ENCODE assay signal across 23 mouse cellular contexts in genomic region chr14:75751040-75751439, GRCm38 (mm10). TPM values are rescaled to one million over a fixed set of nuclear protein-coding genes. Genes with fewer than 3 reads are reported as not detected.
A peak's percentile ranks its signal among the peaks of the same experiment; 100 is the strongest.
DNase-seq lines count a peak whose midpoint lies in the region; ATAC-seq and TF ChIP-seq lines count a peak whose summit lies in the region.
"Had no signal": no experiment of that assay in that cellular context is flagged by ENCODE, and none has a peak within 500 bp of the region (broad histone marks: within the 10 kb centered on the region; RNA-seq: fewer than 3 reads in every experiment).

No protein-coding gene starts in this region.

- no peak overlapping the region for H3K4me3 ChIP-seq in embryonic facial prominence, embryonic 14.5 days (ENCODE audit: low read depth, low read length)
- H3K4me3 ChIP-seq in embryonic facial prominence, embryonic 10.5 days: no peak overlapping the region
- no peak overlapping the region for H3K4me3 ChIP-seq in liver, postnatal 0 days (ENCODE audit: low read depth, low read length)
- no peak overlapping the region for H3K4me3 ChIP-seq in liver, embryonic 11.5 days (ENCODE audit: low read depth, low read length)
- H3K4me3 ChIP-seq: forebrain, embryonic 12.5 days; hindbrain, embryonic 15.5 days; left cerebral cortex, adult 2 months; limb, embryonic 15.5 days; lung, embryonic 15.5 days; midbrain, embryonic 12.5 days had no signal

- H3K4me1 ChIP-seq in embryonic facial prominence, embryonic 14.5 days (ENCODE audit: control insufficient read depth, insufficient read depth, low read length): peaks cover 10% of the 10 kb centered on the region
- peaks cover 22% of the 10 kb centered on the region for H3K4me1 ChIP-seq in embryonic facial prominence, embryonic 10.5 days
- H3K4me1 ChIP-seq in liver, postnatal 0 days (ENCODE audit: insufficient read depth): peaks cover 31% of the 10 kb centered on the region
- H3K4me1 ChIP-seq in liver, embryonic 11.5 days (replicated peaks; ENCODE audit: control insufficient read depth, insufficient read depth, low read length): peaks cover 43% of the 10 kb centered on the region

- no peak for DNase-seq in embryonic facial prominence, embryonic 14.5 days (ENCODE audit: low spot score)
- no peak for DNase-seq in embryonic facial prominence, embryonic 10.5 days (ENCODE audit: low spot score)
- DNase-seq in liver (peak; percentile 68), adipocyte (ENCODE audit: low spot score) (no peak)
- no peak for DNase-seq in liver, postnatal 0 days
- DNase-seq in liver, embryonic 11.5 days (ENCODE audit: low spot score): no peak
- no peak for DNase-seq in adrenal gland, adult 2 months
- DNase-seq: cerebellum, adult 11-12 months; cerebellum, postnatal 36 days; gastrocnemius, postnatal 14 days; heart, adult 18-20 months; kidney, adult 2 months; kidney, postnatal 10 days; right cerebral cortex, postnatal 14 days; thymus, postnatal 14 days had no signal

- no peak overlapping the region for H3K4me2 ChIP-seq in embryonic facial prominence, embryonic 14.5 days (ENCODE audit: low read depth, low read length)
- H3K4me2 ChIP-seq in liver, postnatal 0 days (ENCODE audit: low read depth, low read length): no peak overlapping the region
- peak overlapping the region; percentile 37 for H3K4me2 ChIP-seq in liver, embryonic 11.5 days
- H3K4me2 ChIP-seq: forebrain, embryonic 12.5 days; hindbrain, embryonic 15.5 days; limb, embryonic 15.5 days; lung, embryonic 15.5 days; midbrain, embryonic 12.5 days had no signal

- H3K27ac ChIP-seq in embryonic facial prominence, embryonic 14.5 days (replicated peaks; ENCODE audit: low read depth, low read length): no peak overlapping the region
- H3K27ac ChIP-seq in embryonic facial prominence, embryonic 10.5 days (replicated peaks): no peak overlapping the region
- H3K27ac ChIP-seq in liver, postnatal 0 days (ENCODE audit: low read depth): no peak overlapping the region
- no peak overlapping the region for H3K27ac ChIP-seq in liver, embryonic 11.5 days (ENCODE audit: low read depth, low read length)
- H3K27ac ChIP-seq: forebrain, embryonic 12.5 days; hindbrain, embryonic 15.5 days; left cerebral cortex, adult 2 months; limb, embryonic 15.5 days; lung, embryonic 15.5 days; macrophage; midbrain, embryonic 12.5 days had no signal

- no peak for TF ChIP-seq EP300 in liver, postnatal 0 days (IDR thresholded peaks at IDR 0.05; ENCODE audit: low read depth)

- no peak for ATAC-seq in embryonic facial prominence, embryonic 14.5 days (ENCODE audit: low read depth)
- ATAC-seq in liver, postnatal 0 days: no peak
- peak; percentile 51 for ATAC-seq in liver, embryonic 11.5 days (replicated peaks; ENCODE audit: low FRiP score)
- peak; percentile 43 for ATAC-seq in megakaryocyte progenitor cell, adult 5-6 weeks (replicated peaks; ENCODE audit: poor library complexity)

- H3K27me3 ChIP-seq in embryonic facial prominence, embryonic 14.5 days (replicated peaks; ENCODE audit: control insufficient read depth, insufficient read depth, low read length): no peaks in the 10 kb centered on the region
- peaks cover 2% of the 10 kb centered on the region; the same call in 1 of the 2 replicates for H3K27me3 ChIP-seq in embryonic facial prominence, embryonic 10.5 days (replicated peaks; ENCODE audit: low read depth, poor library complexity, severe bottlenecking)
- H3K27me3 ChIP-seq in liver, postnatal 0 days (ENCODE audit: insufficient read depth, low read length): no peaks in the 10 kb centered on the region
- no peaks in the 10 kb centered on the region for H3K27me3 ChIP-seq in liver, embryonic 11.5 days (replicated peaks; ENCODE audit: control insufficient read depth, insufficient read depth, low read length)
- H3K27me3 ChIP-seq: forebrain, embryonic 12.5 days; hindbrain, embryonic 15.5 days; limb, embryonic 15.5 days; lung, embryonic 15.5 days; midbrain, embryonic 12.5 days had no signal

- H3K9ac ChIP-seq in embryonic facial prominence, embryonic 14.5 days (ENCODE audit: low read depth, low read length): 0 out of 2 replicates have a peak overlapping the region, but pooled peaks have one; percentile 19
- no peak overlapping the region for H3K9ac ChIP-seq in liver, postnatal 0 days (replicated peaks)
- H3K9ac ChIP-seq in liver, embryonic 11.5 days (ENCODE audit: low read depth, low read length): no peak overlapping the region
- H3K9ac ChIP-seq: forebrain, embryonic 12.5 days; hindbrain, embryonic 15.5 days; limb, embryonic 15.5 days; lung, embryonic 15.5 days; midbrain, embryonic 12.5 days had no signal

- 86% methylated on average over 4 of the region's 4 CpGs for WGBS in embryonic facial prominence, embryonic 14.5 days
- WGBS in embryonic facial prominence, embryonic 10.5 days: 89% methylated on average over 4 of the region's 4 CpGs
- 59% methylated on average over 4 of the region's 4 CpGs for WGBS in liver, postnatal 0 days (ENCODE audit: insufficient replicate concordance)
- 64% methylated on average over 4 of the region's 4 CpGs for WGBS in liver, embryonic 11.5 days

- no peak for TF ChIP-seq CTCF in liver, postnatal 0 days (IDR thresholded peaks at IDR 0.05; ENCODE audit: low read depth)

- H3K9me3 ChIP-seq in embryonic facial prominence, embryonic 14.5 days (ENCODE audit: control insufficient read depth, low read length): no peaks in the 10 kb centered on the region
- H3K9me3 ChIP-seq in embryonic facial prominence, embryonic 10.5 days: no peaks in the 10 kb centered on the region
- no peaks in the 10 kb centered on the region for H3K9me3 ChIP-seq in liver, postnatal 0 days (ENCODE audit: low read length)
- H3K9me3 ChIP-seq in liver, embryonic 11.5 days (ENCODE audit: control insufficient read depth, low read length): no peaks in the 10 kb centered on the region
- H3K9me3 ChIP-seq: forebrain, embryonic 12.5 days; hindbrain, embryonic 15.5 days; limb, embryonic 15.5 days; lung, embryonic 15.5 days; midbrain, embryonic 12.5 days had no signal

- peaks cover 10% of the 10 kb centered on the region for H3K36me3 ChIP-seq in embryonic facial prominence, embryonic 14.5 days (ENCODE audit: control insufficient read depth, insufficient read depth, low read length)
- peaks cover 15% of the 10 kb centered on the region for H3K36me3 ChIP-seq in embryonic facial prominence, embryonic 10.5 days (replicated peaks)
- H3K36me3 ChIP-seq in liver, postnatal 0 days (replicated peaks; ENCODE audit: insufficient read depth, low read length): peaks cover 9% of the 10 kb centered on the region
- H3K36me3 ChIP-seq in liver, embryonic 11.5 days (ENCODE audit: control insufficient read depth, insufficient read depth, low read length): peaks cover 4% of the 10 kb centered on the region; the same call in 1 of the 2 replicates

RNA-seq across cellular contexts. Expression of gene Cog3, which starts 3.3 kb away (rescaled TPM):
- 23.5 and 26.1 TPM in 2 replicates for polyA plus RNA-seq in embryonic facial prominence, embryonic 14.5 days (2014; fragmentation: Nextera tagmentation; extraction: Ambion mirVana)
- polyA plus RNA-seq in embryonic facial prominence, embryonic 10.5 days (2016; fragmentation: Nextera tagmentation; extraction: Ambion mirVana): 19.5 and 20.6 TPM in 2 replicates
- polyA plus RNA-seq in liver, postnatal 0 days (2015; fragmentation: Nextera tagmentation; extraction: Ambion mirVana): 4.5 and 4.7 TPM in 2 replicates
- polyA plus RNA-seq in liver, embryonic 11.5 days (2014; fragmentation: Nextera tagmentation; extraction: Ambion mirVana): 18.1 and 19.3 TPM in 2 replicates
- total RNA-seq in megakaryocyte progenitor cell, adult 5-6 weeks (2015): 20.1 and 22.5 TPM in 2 replicates
- total RNA-seq in megakaryocyte progenitor cell, adult 5-6 weeks (2017): 25.4 and 25.5 TPM in 2 replicates
- 10 to 100 TPM; 22.1 to 27.4 TPM for total RNA-seq in adrenal gland, adult 2 months (2021)
- polyA plus RNA-seq in adrenal gland, adult 2 months (2012; rRNA removed): 5.5 and 5.8 TPM in 2 replicates

RNA-seq across cellular contexts. Expression of gene Slc25a30, which starts 35.8 kb away (rescaled TPM):
- 4.3 and 4.4 TPM in 2 replicates for polyA plus RNA-seq in embryonic facial prominence, embryonic 14.5 days (2014; fragmentation: Nextera tagmentation; extraction: Ambion mirVana)
- polyA plus RNA-seq in embryonic facial prominence, embryonic 10.5 days (2016; fragmentation: Nextera tagmentation; extraction: Ambion mirVana): 7.0 and 7.1 TPM in 2 replicates
- 13.6 and 13.7 TPM in 2 replicates for polyA plus RNA-seq in liver, postnatal 0 days (2015; fragmentation: Nextera tagmentation; extraction: Ambion mirVana)
- 6.4 and 7.3 TPM in 2 replicates for polyA plus RNA-seq in liver, embryonic 11.5 days (2014; fragmentation: Nextera tagmentation; extraction: Ambion mirVana)
- total RNA-seq in megakaryocyte progenitor cell, adult 5-6 weeks (2015): 17.3 TPM in 2 replicates
- total RNA-seq in megakaryocyte progenitor cell, adult 5-6 weeks (2017): 16.9 and 17.6 TPM in 2 replicates
- total RNA-seq in adrenal gland, adult 2 months (2021): 100 to 1,000 TPM; 162 to 208 TPM
- 21.2 and 24.5 TPM in 2 replicates for polyA plus RNA-seq in adrenal gland, adult 2 months (2012; rRNA removed)

Comparison
In these comparisons a context has a peak if more than half of its experiments do, and no peak if none do; other contexts are left out.
1. ATAC-seq: peak in liver, embryonic 11.5 days (single experiment) and megakaryocyte progenitor cell, adult 5-6 weeks (single experiment); none in embryonic facial prominence, embryonic 14.5 days (single experiment) and liver, postnatal 0 days (single experiment).